ENCODE assay signal across 8 mouse cellular contexts in the genomic region with DNA sequence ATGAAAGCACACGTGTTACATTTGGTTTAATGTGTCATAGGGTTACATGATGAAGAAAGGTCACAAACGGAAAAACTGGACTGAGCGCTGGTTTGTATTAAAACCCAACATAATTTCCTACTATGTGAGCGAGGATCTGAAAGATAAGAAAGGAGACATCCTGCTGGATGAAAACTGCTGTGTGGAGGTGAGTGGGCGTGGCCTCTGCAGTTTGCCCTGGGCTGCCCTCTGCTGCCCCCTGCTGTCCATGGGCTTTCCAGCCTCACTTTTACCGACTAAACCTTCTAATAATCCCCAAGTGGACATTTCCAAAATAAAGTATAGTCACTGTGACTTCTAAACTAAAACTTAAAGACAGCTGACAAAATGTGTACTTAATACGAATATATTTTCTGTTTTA. TPM values are rescaled to one million over a fixed set of nuclear protein-coding genes. Genes with fewer than 3 reads are reported as not detected.
A peak's percentile ranks its signal among the peaks of the same experiment; 100 is the strongest.
DNase-seq lines count a peak whose midpoint lies in the region; ATAC-seq lines count a peak whose summit lies in the region.

No protein-coding gene starts in this region.

- peak; percentile 59 for DNase-seq in cerebellum, adult 11 months
- peak; percentile 89 for DNase-seq in adrenal gland, adult 2 months
- peak; percentile 67 for DNase-seq in embryo, embryonic 11.5 days (ENCODE audit: low read depth, low spot score)
- peak; percentile 65 for DNase-seq in heart, postnatal 25 days (ENCODE audit: low spot score)
- DNase-seq in layer of hippocampus, postnatal 36 days = peak; percentile 70 to 81
- DNase-seq in spleen, postnatal 10 days (ENCODE audit: low spot score in 2 of 2) = peak; percentile 82 to 93

- intact Hi-C loops in heart, postnatal 25 days (cut with DNase I) = loop anchor here (1.0 to 10.0 kb wide), 3 partner anchors 47 to 291 kb away; no protein-coding TSS in a partner anchor

- no peak; the same call in 1 of the 2 replicates for ATAC-seq in cerebellum, adult (ENCODE audit: insufficient number of reproducible peaks, low FRiP score, low TSS enrichment)
- ATAC-seq in megakaryocyte progenitor cell, adult 5-6 weeks (replicated peaks; ENCODE audit: poor library complexity) = peak; percentile 88

RNA-seq across cellular contexts. Expression of a gene that starts 44.3 kb away (rescaled TPM):
- 10 to 100 TPM; 12.6 to 23.2 TPM for total RNA-seq in adrenal gland, adult 2 months (2021)
- polyA plus RNA-seq in adrenal gland, adult 2 months (2012; rRNA removed) = 10.7 and 13.0 TPM in 2 replicates
- 10 to 100 TPM; 12.7 to 14.3 TPM for total RNA-seq in heart, postnatal 25 days (2021)
- total RNA-seq in layer of hippocampus, postnatal 36 days (2021) = 10 to 100 TPM; 10.7 TPM
- total RNA-seq in megakaryocyte progenitor cell, adult 5-6 weeks (2015) = 30.1 and 36.6 TPM in 2 replicates
- 67.0 and 68.6 TPM in 2 replicates for total RNA-seq in megakaryocyte progenitor cell, adult 5-6 weeks (2017)
